Mouse (Mus musculus) spleen, adult 2 months (tissue): ENCODE results near the gene Gm20388.

Experiments used
- CTCF ChIP-seq: fragments of 200-500 bp; IDR thresholded peaks from 2 replicates; pipeline ENCODE4 v1.5.1; 2011; ENCODE audit warnings: mild to moderate bottlenecking, inconsistent platforms; ENCODE audit not compliant: insufficient read depth, insufficient read length, insufficient replicate concordance; ENCODE audit errors: extremely low read depth
- POLR2A ChIP-seq: fragments of 200-500 bp; IDR thresholded peaks from 2 replicates; pipeline ENCODE4 v1.6.1; 2011; ENCODE audit warnings: low read depth, low read length, inconsistent platforms

GRCm38 (mm10) chr8:123280302-123281094 is 3369.9 kb downstream of the Gm20388 start:
- TF ChIP-seq POLR2A (no peak), CTCF (no peak)
